Mouse (Mus musculus) liver, postnatal 0 days (tissue): ENCODE measurements at regions not wholly inside any gene's neighbourhood (a gene's known extent, or its start where the extent isn't known, plus 50 kb on each side); places are given as distances from the start of the nearest gene placed in this dataset.

Experiments
- CTCF ChIP-seq: sonication (generic); IDR thresholded peaks from 2 replicates; pipeline ENCODE4 v1.5.1; 2016; ENCODE audit warnings: antibody characterized with exemption, low read depth
- EP300 ChIP-seq: IDR thresholded peaks from 2 replicates; pipeline ENCODE4 v1.6.1; 2016; ENCODE audit warnings: antibody characterized with exemption, low read depth, mild to moderate bottlenecking

- no peak for TF ChIP-seq EP300
- TF ChIP-seq CTCF: no peak
Measured at GRCm38 (mm10) chr15:8783567-8783966, 73.0 kb upstream of the Slc1a3 start.
